Mouse (Mus musculus): ENCODE results near the gene Cltc.

The Cltc gene

DNA sequence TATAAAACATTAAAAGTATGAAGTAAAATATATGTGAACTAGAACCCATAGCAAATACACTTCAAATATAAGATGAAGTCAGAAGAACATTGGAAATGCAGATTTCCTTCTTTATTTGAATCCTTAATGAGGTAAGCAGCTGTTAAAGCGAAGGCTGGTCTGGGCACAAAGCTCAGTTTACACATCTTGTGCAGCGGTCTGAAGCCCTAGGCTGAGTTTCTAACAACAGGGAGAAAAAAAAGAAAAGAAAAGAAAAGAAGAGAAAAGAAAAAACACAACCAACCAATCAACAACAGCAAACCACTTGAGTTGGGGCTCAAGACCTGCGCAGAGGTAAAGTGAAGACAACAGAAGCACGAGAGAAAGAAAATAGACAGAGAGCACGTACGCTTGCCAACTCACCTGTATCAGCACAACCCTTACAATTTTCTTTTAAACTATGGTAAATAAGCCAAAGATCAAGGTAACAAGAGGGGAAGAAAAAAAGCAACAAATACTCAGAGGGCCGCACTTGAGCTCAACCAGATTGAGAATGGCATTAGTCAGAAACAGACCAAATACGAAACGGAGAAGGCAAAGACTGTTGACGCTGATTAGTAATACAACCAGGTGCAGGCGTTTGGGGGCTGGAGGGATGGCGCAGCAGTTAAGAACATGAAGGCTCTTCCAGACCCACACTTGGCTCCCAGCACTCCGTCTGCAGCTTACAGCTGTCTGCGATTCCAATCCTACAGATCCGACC is 109.5 kb downstream of the Cltc start:
- no peak for DNase-seq (ENCODE audit: low read depth, low spot score)

DNA sequence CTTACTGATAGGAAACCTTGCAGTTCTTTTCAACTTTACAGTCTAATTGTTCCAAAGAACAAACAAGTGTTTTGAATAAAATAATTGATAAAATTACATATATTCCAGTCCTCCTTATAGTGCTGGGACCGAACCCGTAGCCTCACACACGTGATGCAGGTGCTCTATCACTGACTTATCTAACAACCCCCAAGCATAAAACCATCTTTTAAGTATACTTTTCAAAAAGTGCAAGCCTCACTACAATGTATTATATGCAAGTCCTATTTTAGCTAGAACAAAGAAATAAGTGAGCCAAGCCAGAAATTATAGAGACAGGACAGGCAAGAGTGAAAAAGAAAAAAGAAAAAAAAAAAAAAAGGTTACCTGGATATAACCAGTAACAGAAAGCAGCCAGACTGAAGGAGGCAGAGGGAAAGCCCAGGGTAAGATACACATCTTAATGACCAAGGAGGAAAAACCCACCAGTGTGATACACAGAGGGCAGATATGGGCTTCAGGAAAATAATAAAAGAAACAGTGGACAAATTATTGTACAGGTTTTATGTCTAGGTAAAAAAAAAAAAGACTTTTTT is 110.4 kb downstream of the Cltc start:
- no peak for DNase-seq (ENCODE audit: low read depth, low spot score)

DNA sequence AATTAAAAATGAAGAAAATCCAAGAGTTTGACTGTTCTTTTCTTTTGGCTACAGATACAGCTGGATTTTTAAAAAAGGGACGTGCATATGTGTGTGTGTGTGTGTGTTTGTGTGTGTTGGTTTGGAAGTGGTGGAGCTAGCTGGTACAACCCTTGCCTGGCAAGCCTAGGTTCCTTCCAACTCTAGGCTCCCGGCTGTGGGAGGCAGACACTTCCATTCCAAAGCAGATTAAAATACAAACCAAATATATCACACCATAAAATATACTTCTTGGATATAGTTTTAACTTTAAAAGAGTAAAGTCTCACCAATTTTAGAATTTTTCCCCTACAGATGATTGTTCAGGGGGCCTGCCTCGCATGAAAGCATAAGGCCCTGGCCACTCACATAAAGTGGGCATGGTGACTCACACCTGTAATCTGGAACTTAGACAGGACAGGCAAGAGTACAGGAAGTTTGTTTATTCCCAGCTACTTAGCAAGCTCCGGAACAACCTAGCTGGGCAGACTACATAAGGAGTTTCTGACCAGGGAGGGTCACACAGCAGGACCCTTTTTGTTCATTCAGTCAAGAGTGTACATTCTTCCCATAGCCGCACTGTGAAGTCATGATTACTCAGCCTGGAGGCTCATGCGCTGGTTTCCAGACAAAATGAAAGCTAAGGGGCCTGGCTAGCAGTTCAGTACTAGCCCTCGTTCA is 111.1 kb downstream of the Cltc start:
- DNase-seq (ENCODE audit: low read depth, low spot score): peak; percentile 56

DNA sequence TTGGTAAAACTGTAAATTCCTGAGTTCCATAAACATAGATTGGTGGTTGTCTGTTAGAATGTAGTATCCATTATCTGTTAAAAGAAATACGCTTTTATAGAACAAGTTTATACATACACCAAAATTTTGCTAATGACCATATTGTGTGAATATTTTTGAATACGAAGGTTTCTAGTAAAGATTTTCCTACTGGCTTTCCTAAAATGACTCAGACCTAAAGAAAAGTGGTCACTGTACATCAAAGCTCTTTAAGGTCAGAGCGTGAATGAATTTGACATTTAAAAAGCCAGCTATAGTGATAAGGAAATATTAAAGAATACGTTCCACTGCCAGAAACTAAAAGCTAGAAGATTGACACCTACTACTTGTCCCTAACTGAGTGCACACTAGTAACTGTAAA is 112.8 kb downstream of the Cltc start:
- no peak for DNase-seq (ENCODE audit: low read depth, low spot score)
